Mouse (Mus musculus): ENCODE measurements at regions not wholly inside any gene's neighbourhood (a gene's known extent, or its start where the extent isn't known, plus 50 kb on each side); places are given as distances from the start of the nearest gene placed in this dataset.

- ATAC-seq (replicated peaks in 1 of 2; ENCODE audit: insufficient read depth in 1 of 2, low FRiP score in 2 of 2, low TSS enrichment in 1 of 2, low read depth in 1 of 2, poor library complexity in 2 of 2, severe bottlenecking in 2 of 2) = peak; percentile 69 to 71
These were observed 339.1 kb upstream of the Msl3l2 start for GRCm38 (mm10) chr10:55767571-55767970.

GRCm38 (mm10) chr10:55769642-55770041 is 337.1 kb upstream of the Msl3l2 start:
- ATAC-seq (replicated peaks in 1 of 2; ENCODE audit: insufficient read depth in 1 of 2, low FRiP score in 2 of 2, low TSS enrichment in 1 of 2, low read depth in 1 of 2, poor library complexity in 2 of 2, severe bottlenecking in 2 of 2) = no peak

DNA sequence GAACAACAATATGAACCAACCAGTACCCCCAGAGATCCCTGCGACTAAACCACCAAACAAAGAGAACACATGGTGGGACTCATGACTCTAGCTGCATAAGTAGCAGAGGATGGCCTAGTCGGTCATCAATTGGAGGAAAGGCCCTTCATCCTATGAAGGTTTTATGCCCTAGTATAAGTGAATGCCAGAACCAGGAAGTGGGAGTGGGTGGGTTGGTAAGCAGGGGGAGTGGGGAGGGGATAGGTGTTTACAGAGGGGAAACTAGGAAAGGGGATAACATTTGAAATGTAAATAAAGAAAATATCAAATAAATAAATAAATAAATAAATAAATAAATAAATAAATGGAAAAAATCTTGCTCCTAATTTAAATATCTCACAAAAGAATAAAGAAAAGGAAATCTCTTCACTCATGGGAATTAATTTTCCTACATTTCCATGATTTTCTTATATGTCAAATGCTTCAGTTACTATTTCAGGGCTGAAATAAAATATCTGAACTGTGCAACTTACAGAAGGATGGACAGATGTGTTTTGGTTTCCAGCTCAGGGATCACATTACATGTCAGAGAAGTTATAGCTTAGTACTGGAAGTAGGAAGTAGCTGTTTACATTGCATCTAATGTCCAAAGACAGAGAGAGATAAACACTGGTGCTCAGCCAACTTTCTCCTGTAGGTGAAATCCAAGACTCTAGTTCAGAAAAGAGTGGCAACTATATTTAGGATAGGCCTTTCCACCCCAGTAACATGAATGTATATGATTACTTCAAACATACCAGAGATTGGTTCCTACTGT is 323.8 kb upstream of the Msl3l2 start:
- no peak for ATAC-seq (replicated peaks in 1 of 2; ENCODE audit: insufficient read depth in 1 of 2, low FRiP score in 2 of 2, low TSS enrichment in 1 of 2, low read depth in 1 of 2, poor library complexity in 2 of 2, severe bottlenecking in 2 of 2)

- ATAC-seq (replicated peaks in 1 of 2; ENCODE audit: insufficient read depth in 1 of 2, low FRiP score in 2 of 2, low TSS enrichment in 1 of 2, low read depth in 1 of 2, poor library complexity in 2 of 2, severe bottlenecking in 2 of 2) = no peak
These were observed 292.8 kb upstream of the Msl3l2 start for GRCm38 (mm10) chr10:55813966-55814365.

DNA sequence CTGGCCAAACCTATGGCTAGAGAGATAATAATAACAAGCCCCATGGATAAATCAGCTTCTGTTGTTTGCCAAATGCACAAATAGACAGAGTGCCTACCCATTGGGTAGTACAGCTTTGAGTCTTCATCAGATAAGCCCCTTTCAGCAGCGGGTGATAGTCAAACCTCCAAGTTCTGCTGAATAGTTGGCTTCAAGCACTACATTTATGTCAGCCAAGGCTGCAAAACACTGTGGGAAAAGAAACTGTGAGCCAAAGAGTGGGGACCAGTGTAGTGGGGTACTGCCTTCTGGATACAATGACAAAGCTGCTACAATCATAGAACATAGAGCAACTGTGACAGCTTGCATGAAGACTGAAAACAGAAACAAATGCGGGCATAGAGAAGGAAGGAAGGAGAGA is 255.4 kb upstream of the Msl3l2 start:
- no peak for ATAC-seq (replicated peaks in 1 of 2; ENCODE audit: insufficient read depth in 1 of 2, low FRiP score in 2 of 2, low TSS enrichment in 1 of 2, low read depth in 1 of 2, poor library complexity in 2 of 2, severe bottlenecking in 2 of 2)

- no peak for ATAC-seq (replicated peaks in 1 of 2; ENCODE audit: insufficient read depth in 1 of 2, low FRiP score in 2 of 2, low TSS enrichment in 1 of 2, low read depth in 1 of 2, poor library complexity in 2 of 2, severe bottlenecking in 2 of 2)
These were observed 214.1 kb upstream of the Msl3l2 start for GRCm38 (mm10) chr10:55892606-55893005.

DNA sequence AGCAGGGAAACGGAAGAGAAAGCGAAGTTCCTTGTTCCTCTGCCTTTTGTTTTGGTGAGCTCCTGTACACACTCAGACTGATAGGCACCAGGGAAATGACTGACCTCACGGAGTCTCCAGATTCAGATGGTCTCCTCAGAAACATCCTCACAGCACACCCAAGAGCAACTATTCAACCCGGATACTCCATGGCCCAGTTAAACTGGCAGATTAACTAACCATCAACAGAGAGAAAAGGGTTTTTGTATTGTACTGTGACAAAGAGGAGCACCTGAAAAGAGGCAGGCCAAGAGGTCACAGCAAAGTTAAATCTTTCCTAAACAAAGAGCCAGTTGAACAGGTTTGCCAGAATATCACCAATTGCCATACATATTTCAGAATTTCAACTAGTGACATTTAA is 177.6 kb upstream of the Msl3l2 start:
- ATAC-seq (replicated peaks in 1 of 2; ENCODE audit: insufficient read depth in 1 of 2, low FRiP score in 2 of 2, low TSS enrichment in 1 of 2, low read depth in 1 of 2, poor library complexity in 2 of 2, severe bottlenecking in 2 of 2) = no peak

DNA sequence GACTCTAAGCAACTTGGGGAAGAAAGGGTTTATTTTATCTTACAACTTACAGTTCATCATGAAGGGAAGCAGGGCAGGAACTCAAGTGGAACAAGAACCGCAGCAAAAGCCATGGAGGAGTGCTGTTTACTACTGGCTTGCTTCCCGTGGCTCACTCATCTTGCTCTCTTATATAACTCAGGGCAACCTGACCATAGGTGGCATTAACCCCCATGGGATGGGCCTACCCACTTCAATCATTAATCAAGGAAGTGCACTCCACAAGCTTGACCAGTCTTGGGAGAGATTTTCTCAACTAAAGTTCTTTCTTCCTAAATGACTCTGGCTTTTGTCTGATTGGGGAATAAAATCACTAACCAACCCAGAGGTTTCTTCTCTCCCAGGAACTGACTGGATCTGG is 172.7 kb upstream of the Msl3l2 start:
- ATAC-seq (replicated peaks in 1 of 2; ENCODE audit: insufficient read depth in 1 of 2, low FRiP score in 2 of 2, low TSS enrichment in 1 of 2, low read depth in 1 of 2, poor library complexity in 2 of 2, severe bottlenecking in 2 of 2) = no peak

- no peak for ATAC-seq (replicated peaks in 1 of 2; ENCODE audit: insufficient read depth in 1 of 2, low FRiP score in 2 of 2, low TSS enrichment in 1 of 2, low read depth in 1 of 2, poor library complexity in 2 of 2, severe bottlenecking in 2 of 2)
These were observed 171.3 kb upstream of the Msl3l2 start for GRCm38 (mm10) chr10:55935447-55935846.

DNA sequence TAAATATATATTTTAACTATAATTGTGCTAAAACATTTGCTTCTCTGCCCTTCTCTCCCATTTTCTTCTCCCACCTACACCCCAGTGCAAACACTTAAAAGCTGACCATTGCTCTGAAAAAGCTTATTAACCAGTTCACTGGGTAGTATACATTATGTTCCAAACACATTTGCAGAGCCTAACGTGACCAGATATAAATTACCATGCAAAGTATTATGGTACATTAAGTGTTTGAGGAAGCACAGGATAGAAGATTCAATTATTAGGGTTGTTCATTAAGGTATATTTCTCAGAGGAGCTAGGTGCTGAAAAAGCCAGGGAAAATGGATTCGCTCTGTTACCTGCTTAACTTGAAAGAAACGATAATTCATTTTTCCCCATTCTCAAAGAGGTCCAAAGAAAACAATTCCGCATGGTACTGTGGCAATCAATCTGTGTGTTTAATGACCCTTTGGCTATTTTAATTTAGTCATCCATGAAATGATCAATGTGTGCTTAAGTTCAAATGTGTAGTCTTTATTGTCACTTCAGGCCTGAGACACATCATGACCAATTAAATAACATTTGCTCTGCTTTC is 144.0 kb upstream of the Msl3l2 start:
- ATAC-seq (replicated peaks in 1 of 2; ENCODE audit: insufficient read depth in 1 of 2, low FRiP score in 2 of 2, low TSS enrichment in 1 of 2, low read depth in 1 of 2, poor library complexity in 2 of 2, severe bottlenecking in 2 of 2) = no peak
